Mouse (Mus musculus) myocyte (in vitro differentiated cells): ENCODE data around the gene Erf. TPM values are rescaled to one million over a fixed set of nuclear protein-coding genes. Genes with fewer than 3 reads are reported as not detected.

Source experiments
- H3K27me3 ChIP-seq: one replicate; pipeline ENCODE4 v1.6.1; 2011; ENCODE audit not compliant: control insufficient read depth, insufficient read depth, insufficient read length
- H3K36me3 ChIP-seq: one replicate; pipeline ENCODE4 v1.6.1; 2011; ENCODE audit not compliant: control insufficient read depth, insufficient read depth
- H3K4me2 ChIP-seq: one replicate; pipeline ENCODE4 v1.6.1; 2011; ENCODE audit warnings: low read depth, control low read depth
- H3K4me3 ChIP-seq: one replicate; pipeline ENCODE4 v1.5.1; 2011; ENCODE audit warnings: mild to moderate bottlenecking, control low read depth, moderate library complexity
- H3K79me2 ChIP-seq: one replicate; pipeline ENCODE4 v1.6.1; 2011; ENCODE audit not compliant: control insufficient read depth, insufficient read depth
- H3ac ChIP-seq: one replicate; pipeline ENCODE4 v1.6.1; 2011; ENCODE audit not compliant: control insufficient read depth, insufficient read length
- CEBPB ChIP-seq: IDR thresholded peaks from 2 replicates; pipeline ENCODE4 v1.6.1; 2011; ENCODE audit warnings: mild to moderate bottlenecking, moderate library complexity; ENCODE audit not compliant: poor library complexity, insufficient read depth, severe bottlenecking
- E2F4 ChIP-seq: IDR thresholded peaks from one replicate; pipeline ENCODE4 v1.6.1; 2011; ENCODE audit warnings: mild to moderate bottlenecking, control low read depth, moderate library complexity; ENCODE audit not compliant: insufficient read depth
- MAX ChIP-seq: IDR thresholded peaks from one replicate; pipeline ENCODE4 v1.6.1; 2011; ENCODE audit warnings: low read depth, mild to moderate bottlenecking, control low read depth
- MYOD1 ChIP-seq, 3 experiments: IDR thresholded peaks; one replicate each; pipeline ENCODE4 v1.6.1; 2011; ENCODE audit warnings: control low read depth in 2 of 3, low read depth in 2 of 3, mild to moderate bottlenecking in 2 of 3, moderate library complexity in 1 of 3; ENCODE audit not compliant: insufficient read length in 2 of 3, control insufficient read depth in 1 of 3
- MYOG ChIP-seq, 3 experiments: IDR thresholded peaks; one replicate each; pipeline ENCODE4 v1.6.1; 2011; ENCODE audit warnings: control low read depth in 2 of 3, low read depth in 2 of 3, mild to moderate bottlenecking in 2 of 3; ENCODE audit not compliant: insufficient read length in 2 of 3, control insufficient read depth in 1 of 3, insufficient read depth in 1 of 3
- POLR2A ChIP-seq: IDR thresholded peaks from one replicate; pipeline ENCODE4 v1.6.1; 2011; ENCODE audit warnings: low read depth, mild to moderate bottlenecking, control low read depth, moderate library complexity; ENCODE audit not compliant: insufficient read length
- POLR2AphosphoS2 ChIP-seq: IDR thresholded peaks from one replicate; pipeline ENCODE4 v1.6.1; 2011; ENCODE audit warnings: low read depth, control low read depth; ENCODE audit not compliant: insufficient read length
- REST ChIP-seq: IDR thresholded peaks from one replicate; pipeline ENCODE4 v1.6.1; 2011; ENCODE audit warnings: mild to moderate bottlenecking, control low read depth, moderate library complexity; ENCODE audit not compliant: insufficient read depth, insufficient read length
- SRF ChIP-seq: IDR thresholded peaks from one replicate; pipeline ENCODE4 v1.6.1; 2011; ENCODE audit warnings: low read depth; ENCODE audit not compliant: control insufficient read depth, insufficient read length
- TCF12 ChIP-seq: IDR thresholded peaks from one replicate; pipeline ENCODE4 v1.6.1; 2011; ENCODE audit warnings: mild to moderate bottlenecking, control low read depth; ENCODE audit not compliant: poor library complexity, insufficient read depth, severe bottlenecking
- TCF3 ChIP-seq: IDR thresholded peaks from one replicate; pipeline ENCODE4 v1.6.1; 2011; ENCODE audit warnings: low read depth, control low read depth; ENCODE audit not compliant: insufficient read length
- USF1 ChIP-seq: IDR thresholded peaks from one replicate; pipeline ENCODE4 v1.6.1; 2011; ENCODE audit warnings: low read depth, mild to moderate bottlenecking, control low read depth, moderate library complexity
- polyA plus RNA-seq: library from polyadenylated mRNA; unstranded; fragments of >200 nt; fragmentation: generic; extraction: Trizol; gene quantifications from one replicate; pipeline ENCODE4 v1.2.1, GENCODE M21; 2012; ENCODE audit warnings: missing spikeins

Erf gene
- polyA plus RNA-seq, 1 experiment = 42.5 TPM

DNA sequence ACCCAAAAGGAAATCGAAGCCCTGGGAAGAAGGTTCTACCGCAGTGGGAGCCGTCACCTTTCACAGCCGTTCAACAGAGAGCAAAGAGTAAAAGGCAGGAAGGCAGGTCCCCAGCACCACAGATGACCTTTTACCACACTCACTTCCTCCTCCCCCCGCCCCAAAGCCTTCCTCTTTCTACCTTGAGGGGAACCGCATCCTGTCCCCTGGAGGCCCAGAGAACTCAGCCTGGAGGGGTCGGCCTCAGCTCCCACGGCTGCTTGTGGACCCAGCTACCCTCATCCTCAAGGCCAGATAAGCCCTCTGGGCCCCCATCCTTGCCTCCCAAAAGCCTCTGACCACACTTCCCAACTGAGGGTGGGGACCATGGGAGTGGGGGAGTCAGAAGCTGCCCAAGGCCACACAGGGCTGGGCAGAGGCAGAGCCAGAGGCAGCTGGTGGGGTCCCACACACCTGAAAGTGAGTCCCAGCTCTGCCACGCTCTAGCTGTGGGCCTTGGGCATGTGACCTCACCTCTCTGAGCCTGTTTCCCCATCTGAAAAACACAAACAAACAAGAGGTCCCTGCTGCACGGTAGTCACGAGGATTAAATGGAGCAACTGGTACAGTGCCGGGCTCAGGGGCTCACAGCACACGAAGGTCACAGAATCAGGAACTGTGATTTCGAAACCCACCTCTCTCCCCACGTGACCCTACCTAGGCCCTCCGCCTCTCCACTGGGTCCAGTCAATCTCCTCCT lies 45.0 kb downstream of the Erf start:
- Histone ChIP-seq H3ac (no peak overlapping the region), H3K27me3 (no peaks in the 10 kb centered on the region), H3K36me3 (no peaks in the 10 kb centered on the region), H3K4me3 (no peak overlapping the region), H3K79me2 (no peaks in the 10 kb centered on the region), H3K4me2 (no peak overlapping the region)
- no peak for TF ChIP-seq REST
- no peak for TF ChIP-seq CEBPB
- TF ChIP-seq MYOG (IDR thresholded peaks at IDR 0.05; ENCODE audit: control insufficient read depth in 1 of 3, insufficient read depth in 1 of 3, insufficient read length in 2 of 3, low read depth in 2 of 3) = no peak
- TF ChIP-seq USF1 = no peak

DNA sequence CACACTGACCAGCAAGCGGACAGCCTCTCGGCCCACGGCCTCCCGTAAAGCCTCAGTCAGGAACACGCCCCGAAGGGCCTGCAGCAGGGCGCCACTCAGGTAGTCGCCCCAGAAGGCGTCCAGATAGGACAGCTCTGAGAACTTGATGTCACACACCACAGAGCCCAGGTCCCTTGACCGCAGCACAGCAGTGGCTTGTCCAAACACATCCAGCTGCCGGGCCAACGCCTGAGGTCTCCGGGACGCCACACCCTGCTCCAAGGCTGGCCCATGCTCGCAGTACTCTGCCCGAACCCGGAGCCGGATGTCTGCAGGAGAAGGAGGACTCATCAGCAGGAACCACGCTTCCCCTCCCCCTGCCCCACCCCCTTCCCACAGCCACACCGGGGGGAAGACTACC lies 46.9 kb downstream of the Erf start:
- H3ac ChIP-seq = no peak overlapping the region
- no peaks in the 10 kb centered on the region for H3K36me3 ChIP-seq
- no peaks in the 10 kb centered on the region for H3K79me2 ChIP-seq

DNA sequence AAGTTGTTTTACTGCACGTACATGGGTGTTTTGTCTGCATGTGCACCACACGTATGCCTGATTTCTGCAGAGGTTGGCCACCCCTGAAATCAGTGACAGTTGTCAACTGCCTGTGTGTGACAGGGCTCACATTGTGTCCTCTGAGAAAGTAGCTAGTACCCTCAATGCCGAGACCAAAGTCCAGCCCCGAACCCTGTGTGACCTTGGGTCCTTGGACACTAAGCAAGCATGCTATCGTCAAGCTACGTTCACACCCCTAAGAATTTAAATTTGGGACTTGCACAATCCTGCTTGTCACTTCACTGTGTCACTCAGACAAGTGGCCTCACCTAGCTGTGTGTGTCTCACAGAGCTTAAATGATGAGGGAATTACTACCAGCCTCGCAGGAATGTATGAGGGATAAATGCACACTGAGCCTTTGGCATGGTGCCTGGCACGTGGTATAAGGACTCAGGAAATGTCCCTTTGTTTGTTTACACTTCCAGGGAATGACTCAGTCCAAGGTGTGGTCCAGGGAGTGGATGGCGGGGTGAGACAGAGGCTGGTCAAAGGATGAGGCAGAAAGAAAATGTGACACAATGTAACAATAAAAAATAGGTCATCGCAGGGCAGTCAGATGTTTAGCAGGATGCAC lies 53.1 kb downstream of the Erf start:
- Histone ChIP-seq H3K4me2 (no peak overlapping the region), H3K27me3 (peaks cover 8% of the 10 kb centered on the region), H3K36me3 (no peaks in the 10 kb centered on the region), H3K79me2 (no peaks in the 10 kb centered on the region), H3K4me3 (no peak overlapping the region), H3ac (no peak overlapping the region)
- TF ChIP-seq CEBPB (no peak), USF1 (no peak), MYOD1 (IDR thresholded peaks at IDR 0.05; ENCODE audit: control insufficient read depth in 1 of 3, insufficient read length in 2 of 3, low read depth in 2 of 3) (no peak), SRF (no peak), REST (no peak), POLR2AphosphoS2 (no peak), POLR2A (no peak), E2F4 (no peak), TCF12 (no peak), TCF3 (no peak), MAX (no peak), MYOG (IDR thresholded peaks at IDR 0.05; ENCODE audit: control insufficient read depth in 1 of 3, insufficient read depth in 1 of 3, insufficient read length in 2 of 3, low read depth in 2 of 3) (no peak)

More for the DNA sequence above, 46.9 kb downstream of the Erf start:
- no peak overlapping the region for H3K4me2 ChIP-seq
- no peaks in the 10 kb centered on the region for H3K27me3 ChIP-seq
- H3K4me3 ChIP-seq = no peak overlapping the region
- TF ChIP-seq POLR2AphosphoS2 (no peak), USF1 (no peak), MYOG (IDR thresholded peaks at IDR 0.05; ENCODE audit: control insufficient read depth in 1 of 3, insufficient read depth in 1 of 3, insufficient read length in 2 of 3, low read depth in 2 of 3) (no peak), MAX (no peak), SRF (no peak), POLR2A (no peak), E2F4 (no peak), REST (no peak), TCF3 (no peak), CEBPB (no peak), TCF12 (no peak), MYOD1 (IDR thresholded peaks at IDR 0.05; ENCODE audit: control insufficient read depth in 1 of 3, insufficient read length in 2 of 3, low read depth in 2 of 3) (no peak)

DNA sequence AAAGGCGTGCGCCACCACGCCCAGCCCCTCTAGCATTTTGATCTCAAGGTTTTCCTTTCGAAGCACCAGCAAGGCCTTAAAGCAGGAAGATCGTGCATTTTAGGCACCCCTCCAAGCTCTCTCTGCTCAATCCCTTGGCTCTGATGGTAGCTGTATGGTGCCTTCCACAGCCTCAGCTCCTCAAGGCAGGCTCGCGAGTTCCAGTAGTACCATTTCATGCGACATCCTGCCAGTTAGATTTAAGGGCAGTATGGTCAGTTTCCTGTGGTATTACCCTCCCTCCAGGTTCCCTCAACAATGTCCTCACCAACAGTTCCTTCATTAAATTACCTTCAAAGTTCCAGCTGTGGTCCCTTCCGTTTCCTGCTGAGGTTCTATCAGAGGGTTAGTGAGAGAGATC lies 54.5 kb downstream of the Erf start:
- Histone ChIP-seq H3K4me3 (no peak overlapping the region), H3K79me2 (no peaks in the 10 kb centered on the region), H3ac (no peak overlapping the region), H3K4me2 (no peak overlapping the region), H3K36me3 (no peaks in the 10 kb centered on the region), H3K27me3 (peaks cover 8% of the 10 kb centered on the region)
- no peak for TF ChIP-seq MYOD1 (IDR thresholded peaks at IDR 0.05; ENCODE audit: control insufficient read depth in 1 of 3, insufficient read length in 2 of 3, low read depth in 2 of 3)
- TF ChIP-seq CEBPB = no peak
- TF ChIP-seq POLR2A = no peak
- no peak for TF ChIP-seq REST
- TF ChIP-seq TCF12 = no peak
- TF ChIP-seq POLR2AphosphoS2 = no peak
- TF ChIP-seq USF1 = no peak
- TF ChIP-seq MAX = no peak
- TF ChIP-seq TCF3 = no peak
- no peak for TF ChIP-seq SRF
- no peak for TF ChIP-seq E2F4
- TF ChIP-seq MYOG (IDR thresholded peaks at IDR 0.05; ENCODE audit: control insufficient read depth in 1 of 3, insufficient read depth in 1 of 3, insufficient read length in 2 of 3, low read depth in 2 of 3) = no peak

DNA sequence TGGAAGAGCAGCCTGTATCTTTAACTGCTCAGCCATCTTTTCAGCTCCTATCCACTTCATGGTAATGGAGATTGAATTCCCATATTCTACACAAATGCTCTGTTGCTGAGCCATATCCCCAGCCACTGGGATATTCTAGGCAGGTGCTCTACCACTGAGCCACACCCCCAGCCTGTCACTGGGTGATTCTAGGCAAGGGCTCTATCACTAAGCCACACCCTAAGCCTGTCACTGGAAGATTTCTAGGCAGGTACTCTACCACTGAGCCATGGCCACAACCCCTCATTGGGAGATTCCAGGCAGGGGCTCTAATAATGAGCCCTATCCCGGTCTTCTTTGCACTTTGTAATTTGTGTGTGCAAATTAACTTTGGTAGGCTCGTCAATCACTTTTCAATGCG lies 55.4 kb downstream of the Erf start:
- Histone ChIP-seq H3K36me3 (no peaks in the 10 kb centered on the region), H3K4me2 (no peak overlapping the region), H3ac (no peak overlapping the region), H3K4me3 (no peak overlapping the region), H3K79me2 (no peaks in the 10 kb centered on the region), H3K27me3 (peaks cover 8% of the 10 kb centered on the region)
- TF ChIP-seq TCF3 = no peak
- TF ChIP-seq SRF = no peak
- TF ChIP-seq E2F4 = no peak
- TF ChIP-seq MAX = no peak

Other genes starting within 250 kb of the Erf start
- gene Atp1a3, start 244.8 kb downstream of the Erf start, polyA plus RNA-seq = 6.6 TPM
- 14.7 TPM for gene Grik5, start 178.4 kb downstream of the Erf start, polyA plus RNA-seq
- 10.8 TPM for gene Zfp574, start 178.2 kb downstream of the Erf start, polyA plus RNA-seq
- gene Pou2f2, start 71.0 kb downstream of the Erf start, polyA plus RNA-seq = 0.01 TPM
- gene Dedd2, start 30.1 kb downstream of the Erf start, polyA plus RNA-seq = 8.8 TPM
- 5.6 TPM for gene Zfp526, start 29.3 kb downstream of the Erf start, polyA plus RNA-seq
- 69.4 TPM for gene Gsk3a, start 12.9 kb downstream of the Erf start, polyA plus RNA-seq
- 65.8 TPM for gene Cic, start 16.9 kb upstream of the Erf start, polyA plus RNA-seq
- gene Pafah1b3, start 47.2 kb upstream of the Erf start, polyA plus RNA-seq = 54.0 TPM
- not detected for gene Prr19, start 50.6 kb upstream of the Erf start, polyA plus RNA-seq
- gene Tmem145, start 55.3 kb upstream of the Erf start, polyA plus RNA-seq = 0.02 TPM
- gene Megf8, start 66.4 kb upstream of the Erf start, polyA plus RNA-seq = 41.0 TPM
- gene Cnfn, start 119.0 kb upstream of the Erf start, polyA plus RNA-seq = not detected
- 3.8 TPM for gene Lipe, start 147.9 kb upstream of the Erf start, polyA plus RNA-seq
- gene Cxcl17, start 162.1 kb upstream of the Erf start, polyA plus RNA-seq = 0.06 TPM
- gene Ceacam1, start 226.8 kb upstream of the Erf start, polyA plus RNA-seq = not detected